Mouse (Mus musculus): Measurements from ENCODE around the gene Ift140.
"Not testable (repeated sequence)": the region's sequence is repeated elsewhere in the genome, so short reads cannot be mapped to it uniquely, and the experiment has no call there.

The Ift140 gene

DNA sequence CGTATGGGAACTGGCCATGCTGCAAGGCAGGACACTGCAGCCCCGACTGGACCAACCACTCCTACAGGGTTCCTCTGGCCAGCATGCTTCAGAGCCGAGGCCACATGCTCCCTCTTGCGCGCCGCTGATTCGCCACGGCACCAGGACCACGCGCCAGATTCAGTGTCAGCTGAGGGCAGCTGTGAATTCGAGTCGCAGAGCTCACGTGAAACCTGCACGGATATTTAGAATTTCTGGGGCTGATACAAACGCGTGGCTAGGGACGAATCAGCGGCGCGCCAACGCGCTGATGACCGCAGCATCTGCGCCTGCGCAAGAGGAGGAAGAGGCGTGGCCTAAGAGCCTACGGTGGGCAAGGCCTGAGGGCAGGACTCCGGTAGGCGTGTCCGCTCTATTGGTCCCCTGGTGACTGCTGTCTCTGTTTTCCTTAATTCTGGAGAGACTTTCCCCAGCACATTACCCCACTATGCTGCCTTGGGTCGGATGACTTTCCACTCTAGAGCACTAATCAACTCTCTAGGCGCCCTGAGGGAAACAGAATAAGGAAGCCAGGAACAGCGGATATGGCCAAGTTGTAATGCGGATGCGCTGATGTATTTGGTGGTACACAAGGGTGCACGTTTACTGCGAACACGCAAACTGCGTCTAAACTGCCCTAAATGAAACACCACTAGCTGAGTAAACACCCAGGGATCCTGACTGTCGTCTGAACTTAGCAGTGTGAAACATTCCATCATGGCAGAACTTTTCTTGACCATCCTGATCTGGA is 100.0 kb downstream of the Ift140 start, which contains the start of gene Telo2:
Telo2 (minus strand) TSS at position 304 of the 769 bp plus-strand sequence.
- DNase-seq (ENCODE audit: low spot score) = peak; percentile 91

DNA sequence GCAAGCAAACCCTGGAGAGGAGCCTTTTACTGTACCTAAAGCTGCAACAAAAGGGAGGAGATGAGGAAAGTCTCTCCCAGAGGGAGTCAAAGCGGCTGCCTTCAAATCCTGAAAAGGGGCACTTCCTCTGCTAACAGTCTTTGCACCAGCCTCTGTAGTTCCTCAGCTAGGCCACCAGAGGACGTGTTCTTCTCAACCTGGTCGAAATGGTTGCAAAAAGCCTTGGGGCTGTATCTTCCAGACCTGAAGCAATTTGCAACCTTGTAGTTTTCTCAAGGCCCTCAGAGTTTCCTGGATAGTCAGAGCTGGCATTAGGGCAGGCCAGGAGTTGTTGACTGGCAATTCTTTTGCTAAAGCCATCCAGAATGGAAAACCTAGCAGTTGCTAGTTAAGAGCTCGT is 101.4 kb downstream of the Ift140 start:
- peak; percentile 46 for DNase-seq (ENCODE audit: low spot score)

DNA sequence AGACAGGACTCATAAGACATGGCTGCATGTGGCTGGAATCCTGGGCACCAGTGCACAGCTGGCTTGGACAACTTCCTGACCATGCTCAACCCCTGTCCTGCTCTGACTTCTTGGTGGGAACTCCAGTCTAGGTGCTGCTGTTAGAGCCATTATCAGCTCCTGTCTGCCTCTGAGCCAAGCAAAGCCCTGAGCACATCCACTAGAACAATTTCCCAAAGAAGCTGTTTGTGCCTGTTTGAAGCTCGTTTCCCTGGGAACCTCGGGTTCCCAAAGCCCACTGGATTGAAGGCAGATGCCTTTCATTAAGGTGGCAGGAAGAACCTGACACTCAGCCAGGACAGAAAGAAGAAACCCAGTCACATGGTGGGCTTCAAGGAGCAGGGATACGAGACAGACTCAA is 104.5 kb downstream of the Ift140 start, which contains the start of gene Ptx4:
Ptx4 (plus strand) TSS at position 355 of the 400 bp plus-strand sequence.
- no peak for DNase-seq (ENCODE audit: low spot score)

DNA sequence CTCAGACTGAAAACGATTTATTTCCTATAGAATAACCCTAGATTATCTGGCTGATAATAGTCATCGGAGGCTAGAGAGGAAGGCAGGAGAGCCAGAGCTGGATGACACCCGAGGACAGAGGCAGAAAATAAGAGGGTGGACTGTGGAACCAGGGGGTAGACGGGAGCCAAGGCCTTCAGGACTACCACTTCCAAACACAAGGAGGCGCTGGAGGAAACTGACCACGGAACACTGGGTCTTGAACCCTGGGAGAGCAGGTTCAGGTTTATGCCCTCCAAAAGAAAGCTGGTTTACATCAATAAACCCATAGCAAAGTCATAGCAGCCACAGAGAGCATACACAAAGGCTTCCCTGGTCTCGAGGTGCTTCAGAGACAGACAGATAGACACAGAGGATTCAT is 108.1 kb downstream of the Ift140 start:
- peak; percentile 31 for DNase-seq (ENCODE audit: low spot score)

DNA sequence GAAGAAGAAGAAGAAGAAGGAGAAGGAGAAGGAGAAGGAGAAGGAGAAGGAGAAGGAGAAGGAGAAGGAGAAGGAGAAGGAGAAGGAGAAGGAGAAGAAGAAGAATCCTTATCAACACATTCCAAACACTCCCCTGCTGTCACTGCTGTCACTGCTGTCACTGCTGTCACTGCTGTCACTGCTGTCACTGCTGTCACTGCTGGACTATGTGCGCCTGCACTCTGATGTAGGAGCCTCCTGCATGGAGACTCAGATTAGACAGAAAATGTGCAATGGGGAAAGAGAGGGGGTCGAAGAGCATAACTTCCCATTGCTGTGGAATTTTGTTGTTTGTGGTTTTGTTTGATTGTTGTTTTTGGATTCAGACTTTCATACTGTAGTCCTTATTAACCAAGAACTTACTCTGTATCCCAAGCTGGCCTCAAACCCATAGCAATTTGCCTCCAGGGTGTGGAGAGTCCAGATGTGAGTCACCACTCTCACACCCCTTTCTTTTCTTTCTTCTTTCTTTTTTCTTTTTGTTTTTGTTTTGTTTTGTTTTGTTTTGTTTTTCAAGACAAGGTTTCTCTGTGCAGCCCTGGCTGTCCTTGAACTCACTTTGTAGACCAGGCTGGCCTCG is 109.7 kb downstream of the Ift140 start:
- not testable (repeated sequence) for DNase-seq (ENCODE audit: low spot score)

DNA sequence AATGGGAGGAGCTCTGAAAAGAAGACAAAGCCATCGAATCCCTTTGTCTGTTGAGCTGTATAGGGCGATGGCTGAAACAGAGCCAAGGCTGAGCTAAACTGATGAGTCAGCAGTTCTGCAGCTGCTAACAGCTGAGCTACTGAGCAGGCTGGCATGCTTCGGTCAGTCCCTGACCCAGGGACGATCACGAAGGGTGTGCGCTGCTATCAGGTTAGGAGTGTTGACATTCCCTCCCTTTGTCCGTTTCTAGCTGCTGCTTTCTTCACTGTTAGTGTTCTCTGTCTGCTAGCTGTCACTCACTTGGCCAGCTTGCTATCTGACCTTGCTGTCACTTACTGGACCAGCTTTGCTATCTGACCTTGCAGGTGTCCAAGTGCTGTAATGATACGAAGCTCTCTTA is 111.2 kb downstream of the Ift140 start:
- peak; percentile 61 for DNase-seq (ENCODE audit: low spot score)

DNA sequence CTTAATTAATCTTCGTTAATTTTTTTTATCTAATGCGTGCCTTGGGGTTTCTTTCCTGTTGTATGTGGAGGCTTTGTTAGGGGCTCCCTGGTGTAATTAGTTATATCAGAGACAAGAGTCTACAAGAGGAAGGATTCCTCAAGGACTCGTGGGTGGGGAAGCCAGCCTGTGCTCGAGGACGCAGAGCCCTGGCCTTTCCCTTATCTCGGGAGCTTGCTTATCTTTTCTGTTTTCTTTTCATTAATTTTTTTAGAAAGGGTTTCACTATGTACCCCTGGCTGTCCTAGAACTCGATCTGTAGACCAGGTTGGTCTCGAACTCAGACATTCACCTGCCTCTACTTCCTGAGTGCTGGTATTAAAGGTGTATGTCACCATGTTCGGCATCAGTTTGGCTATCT is 111.8 kb downstream of the Ift140 start:
- peak; percentile 24 for DNase-seq (ENCODE audit: low spot score)

DNA sequence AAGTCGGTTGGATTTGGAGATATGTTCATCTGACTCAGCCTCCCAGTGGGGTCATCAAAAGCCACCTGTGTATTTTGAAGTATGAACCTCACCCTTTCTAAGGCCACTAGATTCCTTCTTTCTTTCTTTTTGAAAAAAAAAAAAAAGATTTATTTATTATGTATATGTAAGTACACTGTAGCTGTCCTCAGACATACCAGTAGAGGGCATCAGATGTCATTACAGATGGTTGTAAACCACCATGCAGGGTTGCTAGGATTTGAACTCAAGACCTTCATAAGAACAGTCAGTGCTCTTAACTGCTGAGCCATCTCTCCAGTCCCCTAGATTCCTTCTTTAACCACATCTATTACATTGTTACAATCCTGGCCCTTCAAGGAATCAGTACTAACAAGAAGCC is 114.2 kb downstream of the Ift140 start:
- DNase-seq (ENCODE audit: low spot score) = no peak

DNA sequence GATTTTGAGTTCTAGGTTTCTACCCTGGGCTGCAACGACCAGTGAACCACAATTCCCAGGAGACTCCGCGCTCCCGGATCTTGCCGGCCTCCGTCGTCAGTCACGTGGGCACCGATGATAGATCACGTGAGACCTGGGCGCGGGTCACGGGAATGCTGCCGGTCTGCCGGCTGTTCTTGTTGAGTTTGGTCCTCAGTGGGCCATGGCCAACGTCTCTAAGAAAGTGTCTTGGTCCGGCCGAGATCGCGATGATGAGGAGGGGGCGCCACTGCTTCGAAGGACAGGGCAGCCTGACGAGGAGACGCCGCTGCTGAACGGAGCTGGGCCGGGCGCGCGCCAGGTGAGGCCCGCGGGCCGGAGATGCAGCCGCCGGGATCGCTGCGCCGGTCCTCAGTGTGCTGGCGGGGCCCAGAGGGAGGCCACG is 117.4 kb downstream of the Ift140 start, which contains the start of gene Clcn7:
Clcn7 (plus strand) TSS at position 117 of the 424 bp plus-strand sequence.
- peak; percentile 83 for DNase-seq (ENCODE audit: low spot score)

DNA sequence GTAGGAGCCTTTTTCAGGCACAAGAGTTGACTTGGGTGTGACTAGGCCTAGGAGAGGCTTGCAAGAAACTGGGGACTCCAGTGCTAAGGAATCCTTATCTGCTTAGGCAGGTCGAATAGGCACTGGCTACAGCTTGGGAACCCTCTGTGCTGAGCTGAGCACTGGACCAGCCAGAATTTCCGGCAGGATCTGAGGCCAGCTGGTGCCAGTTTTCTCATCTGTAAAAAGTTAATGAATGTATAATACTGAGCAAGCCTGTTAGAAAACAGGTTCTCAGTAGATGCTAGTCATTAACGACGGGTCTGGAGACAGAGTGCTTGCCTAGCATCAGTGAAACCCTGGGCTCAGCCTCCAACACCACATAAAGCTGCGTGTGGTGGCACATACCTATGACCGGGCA is 119.7 kb downstream of the Ift140 start:
- no peak for DNase-seq (ENCODE audit: low spot score)

DNA sequence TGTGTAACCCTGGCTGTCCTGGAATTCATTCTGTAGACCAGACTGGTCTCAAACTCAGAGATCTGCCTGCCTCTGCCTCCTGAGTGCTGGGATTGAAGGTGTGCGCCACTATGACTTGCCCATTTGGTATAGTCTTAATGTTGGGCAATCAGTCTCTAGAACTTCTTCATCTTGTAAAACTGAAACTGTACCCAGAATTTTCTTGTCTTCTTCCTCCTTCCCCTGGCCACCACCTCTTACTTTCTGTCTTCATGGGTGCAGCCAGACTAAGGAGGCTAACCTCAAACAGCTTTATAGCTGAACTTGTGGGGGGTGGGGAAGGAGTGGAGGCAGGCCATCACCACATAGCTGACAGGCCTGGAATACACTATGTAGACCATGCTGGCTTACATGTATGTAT is 122.9 kb downstream of the Ift140 start:
- DNase-seq (ENCODE audit: low spot score) = no peak

DNA sequence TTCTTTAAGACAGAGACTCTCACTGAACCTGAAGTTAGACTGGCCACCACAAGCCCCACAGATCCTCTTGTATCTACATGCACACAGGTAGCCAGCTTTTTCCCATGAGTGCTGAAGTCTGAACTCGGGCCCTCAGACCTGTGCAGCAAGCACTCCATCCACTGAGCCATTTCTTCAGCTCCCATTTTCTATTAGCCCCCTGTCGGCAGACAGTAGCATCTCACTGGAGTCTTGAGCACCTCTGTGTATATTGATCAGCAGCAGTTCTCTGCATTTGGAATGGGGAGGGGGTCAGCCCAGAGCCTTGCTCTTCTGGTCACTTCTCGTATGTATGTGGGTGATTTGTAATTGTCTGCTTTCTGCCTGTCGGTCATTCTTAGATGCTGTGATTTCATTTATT is 124.1 kb downstream of the Ift140 start:
- no peak for DNase-seq (ENCODE audit: low spot score)

All from c-Kit-positive CD71-positive TER-119-positive erythroid progenitor cells, embryonic 14.5 days (primary cell).